Mouse (Mus musculus) adipocyte (in vitro differentiated cells): ENCODE measurements around the gene Gp9.

Source experiments
- DNase-seq: peaks from one replicate; pipeline ENCODE4 v3.0.0-alpha.2; 2016; ENCODE audit warnings: low spot score

The Gp9 gene

GRCm38 (mm10) chr6:87809651-87810161 lies 31.8 kb downstream of the Gp9 start:
- no peak for DNase-seq

GRCm38 (mm10) chr6:87810311-87810710 lies 32.4 kb downstream of the Gp9 start:
- peak; percentile 28 for DNase-seq

- peak; percentile 64 for DNase-seq
Measured at GRCm38 (mm10) chr6:87810713-87811669, 33.1 kb downstream of the Gp9 start.

GRCm38 (mm10) chr6:87811675-87812338 lies 33.9 kb downstream of the Gp9 start, which contains the start of gene Rab43:
TSS of gene Rab43 (minus strand) at chr6:87812164.
- DNase-seq: peak; percentile 91

- no peak for DNase-seq
Measured at GRCm38 (mm10) chr6:87812656-87813055, 34.8 kb downstream of the Gp9 start.

- DNase-seq: no peak
Measured at GRCm38 (mm10) chr6:87814486-87814885, 36.6 kb downstream of the Gp9 start.

GRCm38 (mm10) chr6:87820366-87820765 lies 42.5 kb downstream of the Gp9 start:
- DNase-seq: no peak
